Mouse (Mus musculus): Measurements from ENCODE around the gene Haus3. TPM values are rescaled to one million over a fixed set of nuclear protein-coding genes. Genes with fewer than 3 reads are reported as not detected.

The Haus3 gene
- total and polyA plus RNA-seq, 2 experiments, result 0.27 to 3.9 TPM

GRCm38 (mm10) chr5:34139751-34140150 lies 29.6 kb downstream of the Haus3 start:
- Histone ChIP-seq H3K79me2 (ENCODE audit: control insufficient read depth, insufficient read depth, low read length) (no peaks in the 10 kb centered on the region), H3K27ac (replicated peaks; ENCODE audit: insufficient read depth, low read depth, low read length) (no peak overlapping the region), H3K4me1 (ENCODE audit: control insufficient read depth, insufficient read depth, low read length) (no peaks in the 10 kb centered on the region), H3K4me3 (ENCODE audit: insufficient read depth, low read depth, low read length) (no peak overlapping the region), H3K36me3 (ENCODE audit: control insufficient read depth, insufficient read depth, low read length) (no peaks in the 10 kb centered on the region), H3K9ac (ENCODE audit: low read depth, low read length) (no peak overlapping the region), H3K27me3 (ENCODE audit: control insufficient read depth, insufficient read depth, low read length) (no peaks in the 10 kb centered on the region)
- DNase-seq (ENCODE audit: extremely low read depth, low read depth, low spot score), result peak; percentile 4
- WGBS, result 3% methylated on average over 1 of the region's 1 CpGs
- TF ChIP-seq POLR2A (IDR thresholded peaks at IDR 0.05; ENCODE audit: extremely low read depth, insufficient read depth, low read length) (no peak), CTCF (IDR thresholded peaks at IDR 0.05; ENCODE audit: low read depth, low read length) (peak; percentile 61)

- no peak overlapping the region for H3K27ac ChIP-seq (replicated peaks; ENCODE audit: insufficient read depth, low read depth, low read length)
- no peaks in the 10 kb centered on the region for H3K36me3 ChIP-seq (ENCODE audit: control insufficient read depth, insufficient read depth, low read length)
- no peak overlapping the region for H3K4me3 ChIP-seq (ENCODE audit: insufficient read depth, low read depth, low read length)
- TF ChIP-seq CTCF (IDR thresholded peaks at IDR 0.05; ENCODE audit: low read depth, low read length) (no peak), POLR2A (IDR thresholded peaks at IDR 0.05; ENCODE audit: extremely low read depth, insufficient read depth, low read length) (no peak)
- no peaks in the 10 kb centered on the region for H3K27me3 ChIP-seq (ENCODE audit: control insufficient read depth, insufficient read depth, low read length)
- 82% methylated on average over 2 of the region's 2 CpGs for WGBS
- H3K9ac ChIP-seq (ENCODE audit: low read depth, low read length), result no peak overlapping the region
- H3K4me1 ChIP-seq (ENCODE audit: control insufficient read depth, insufficient read depth, low read length), result no peaks in the 10 kb centered on the region
- DNase-seq (ENCODE audit: extremely low read depth, low read depth, low spot score), result no peak
- no peaks in the 10 kb centered on the region for H3K79me2 ChIP-seq (ENCODE audit: control insufficient read depth, insufficient read depth, low read length)
These were observed 36.6 kb downstream of the Haus3 start for GRCm38 (mm10) chr5:34132731-34133130.

- 26% methylated on average over 1 of the region's 1 CpGs for WGBS
- no peak overlapping the region for H3K27ac ChIP-seq (replicated peaks; ENCODE audit: insufficient read depth, low read depth, low read length)
These were observed 45.2 kb downstream of the Haus3 start for GRCm38 (mm10) chr5:34124131-34124530.

GRCm38 (mm10) chr5:34119121-34119856 lies 50.0 kb downstream of the Haus3 start:
- TF ChIP-seq POLR2A (IDR thresholded peaks at IDR 0.05; ENCODE audit: extremely low read depth, insufficient read depth, low read length), result no peak
- TF ChIP-seq CTCF (IDR thresholded peaks at IDR 0.05; ENCODE audit: low read depth, low read length), result no peak
- Histone ChIP-seq H3K27me3 (ENCODE audit: control insufficient read depth, insufficient read depth, low read length) (no peaks in the 10 kb centered on the region), H3K4me1 (ENCODE audit: control insufficient read depth, insufficient read depth, low read length) (no peaks in the 10 kb centered on the region), H3K36me3 (ENCODE audit: control insufficient read depth, insufficient read depth, low read length) (no peaks in the 10 kb centered on the region), H3K9ac (ENCODE audit: low read depth, low read length) (no peak overlapping the region), H3K79me2 (ENCODE audit: control insufficient read depth, insufficient read depth, low read length) (no peaks in the 10 kb centered on the region), H3K4me3 (ENCODE audit: insufficient read depth, low read depth, low read length) (no peak overlapping the region), H3K27ac (replicated peaks; ENCODE audit: insufficient read depth, low read depth, low read length) (no peak overlapping the region)
- no peak for DNase-seq (ENCODE audit: extremely low read depth, low read depth, low spot score)
- 81% methylated on average over 3 of the region's 3 CpGs for WGBS

More at GRCm38 (mm10) chr5:34124131-34124530, 45.2 kb downstream of the Haus3 start:
- no peak overlapping the region for H3K9ac ChIP-seq (ENCODE audit: low read depth, low read length)
- no peaks in the 10 kb centered on the region for H3K4me1 ChIP-seq (ENCODE audit: control insufficient read depth, insufficient read depth, low read length)
- no peak for DNase-seq (ENCODE audit: extremely low read depth, low read depth, low spot score)
- TF ChIP-seq POLR2A (IDR thresholded peaks at IDR 0.05; ENCODE audit: extremely low read depth, insufficient read depth, low read length) (no peak), CTCF (IDR thresholded peaks at IDR 0.05; ENCODE audit: low read depth, low read length) (no peak)
- H3K27me3 ChIP-seq (ENCODE audit: control insufficient read depth, insufficient read depth, low read length), result no peaks in the 10 kb centered on the region
- no peaks in the 10 kb centered on the region for H3K79me2 ChIP-seq (ENCODE audit: control insufficient read depth, insufficient read depth, low read length)
- no peaks in the 10 kb centered on the region for H3K36me3 ChIP-seq (ENCODE audit: control insufficient read depth, insufficient read depth, low read length)
- no peak overlapping the region for H3K4me3 ChIP-seq (ENCODE audit: insufficient read depth, low read depth, low read length)

GRCm38 (mm10) chr5:34105681-34106080 lies 63.6 kb downstream of the Haus3 start:
- H3K27me3 ChIP-seq (ENCODE audit: control insufficient read depth, insufficient read depth, low read length), result no peaks in the 10 kb centered on the region
- no peak overlapping the region for H3K27ac ChIP-seq (replicated peaks; ENCODE audit: insufficient read depth, low read depth, low read length)
- DNase-seq (ENCODE audit: extremely low read depth, low read depth, low spot score), result peak; percentile 37
- no peaks in the 10 kb centered on the region for H3K36me3 ChIP-seq (ENCODE audit: control insufficient read depth, insufficient read depth, low read length)
- no peaks in the 10 kb centered on the region for H3K79me2 ChIP-seq (ENCODE audit: control insufficient read depth, insufficient read depth, low read length)
- H3K9ac ChIP-seq (ENCODE audit: low read depth, low read length), result no peak overlapping the region
- H3K4me1 ChIP-seq (ENCODE audit: control insufficient read depth, insufficient read depth, low read length), result no peaks in the 10 kb centered on the region
- no peak overlapping the region for H3K4me3 ChIP-seq (ENCODE audit: insufficient read depth, low read depth, low read length)
- no peak for TF ChIP-seq CTCF (IDR thresholded peaks at IDR 0.05; ENCODE audit: low read depth, low read length)
- no peak for TF ChIP-seq POLR2A (IDR thresholded peaks at IDR 0.05; ENCODE audit: extremely low read depth, insufficient read depth, low read length)
- WGBS, result 7% methylated on average over 1 of the region's 1 CpGs

Other genes starting within 250 kb of the Haus3 start
- gene Nelfa, start 233.1 kb downstream of the Haus3 start, total RNA-seq (2014; rRNA removed), result 2.6 and 3.7 TPM in 2 replicates
- gene Nelfa, start 233.1 kb downstream of the Haus3 start, polyA plus RNA-seq (2012; rRNA removed), result 13.0 and 16.8 TPM in 2 replicates
- gene Gm1673, start 186.1 kb downstream of the Haus3 start, total RNA-seq (2014; rRNA removed), result 0.37 and 1.3 TPM in 2 replicates
- gene Gm1673, start 186.1 kb downstream of the Haus3 start, polyA plus RNA-seq (2012; rRNA removed), result 1.6 and 2.3 TPM in 2 replicates
- gene Nat8l, start 173.5 kb downstream of the Haus3 start, total RNA-seq (2014; rRNA removed), result under 0.01 and 0.07 TPM in 2 replicates
- gene Nat8l, start 173.5 kb downstream of the Haus3 start, polyA plus RNA-seq (2012; rRNA removed), result 0.01 and 0.07 TPM in 2 replicates
- gene Poln, start 79 bp downstream of the Haus3 start, total RNA-seq (2014; rRNA removed), result 0.13 TPM in 1 of 2 replicates, not detected in the other
- gene Poln, start 79 bp downstream of the Haus3 start, polyA plus RNA-seq (2012; rRNA removed), result not detected in 2 replicates
- 43.6 and 53.5 TPM in 2 replicates for gene Mxd4, start 18.2 kb upstream of the Haus3 start, total RNA-seq (2014; rRNA removed)
- 111 and 125 TPM in 2 replicates for gene Mxd4, start 18.2 kb upstream of the Haus3 start, polyA plus RNA-seq (2012; rRNA removed)
- 0.07 TPM in 1 of 2 replicates, not detected in the other for gene Zfyve28, start 118.9 kb upstream of the Haus3 start, total RNA-seq (2014; rRNA removed)
- gene Zfyve28, start 118.9 kb upstream of the Haus3 start, polyA plus RNA-seq (2012; rRNA removed), result 0.15 TPM in 1 of 2 replicates, not detected in the other
- gene Cfap99, start 119.1 kb upstream of the Haus3 start, total RNA-seq (2014; rRNA removed), result not detected in 2 replicates
- gene Cfap99, start 119.1 kb upstream of the Haus3 start, polyA plus RNA-seq (2012; rRNA removed), result not detected in 2 replicates
- gene Rnf4, start 166.8 kb upstream of the Haus3 start, total RNA-seq (2014; rRNA removed), result 76.7 and 78.3 TPM in 2 replicates
- 46.2 and 50.6 TPM in 2 replicates for gene Rnf4, start 166.8 kb upstream of the Haus3 start, polyA plus RNA-seq (2012; rRNA removed)
- gene Fam193a, start 200.4 kb upstream of the Haus3 start, total RNA-seq (2014; rRNA removed), result 10.2 and 12.6 TPM in 2 replicates
- 16.4 and 22.6 TPM in 2 replicates for gene Fam193a, start 200.4 kb upstream of the Haus3 start, polyA plus RNA-seq (2012; rRNA removed)